Mouse (Mus musculus) limb, embryonic 14.5 days (tissue): ENCODE results near the gene R3hdm2. TPM values are rescaled to one million over a fixed set of nuclear protein-coding genes. Genes with fewer than 3 reads are reported as not detected.

Source experiments
- ATAC-seq: fragments of 200-750 bp; cut with Nextera tagmentation; 2 replicates; pipeline ENCODE4 v1.8.0; 2017; ENCODE audit warnings: low read depth, moderate number of reproducible peaks, moderate TSS enrichment; ENCODE audit not compliant: low FRiP score
- DNase-seq: peaks from one replicate; pipeline ENCODE4 v3.0.0-alpha.2; 2015; ENCODE audit warnings: low spot score
- H3K27ac ChIP-seq: fragments of 300-500 bp; sonication (generic); replicated peaks from 2 replicates; pipeline ENCODE4 v1.5.1; 2014; ENCODE audit warnings: low read depth, mild to moderate bottlenecking, low read length, moderate library complexity, mixed read lengths
- H3K27me3 ChIP-seq: fragments of 300-500 bp; sonication (generic); 2 replicates; pipeline ENCODE4 v1.6.1; 2014; ENCODE audit warnings: low read length, mixed read lengths; ENCODE audit not compliant: control insufficient read depth, insufficient read depth
- H3K36me3 ChIP-seq: fragments of 300-500 bp; sonication (generic); 2 replicates; pipeline ENCODE4 v1.6.1; 2014; ENCODE audit warnings: mild to moderate bottlenecking, low read length, moderate library complexity, mixed read lengths; ENCODE audit not compliant: control insufficient read depth, insufficient read depth
- H3K4me1 ChIP-seq: fragments of 300-500 bp; sonication (generic); 2 replicates; pipeline ENCODE4 v1.6.1; 2014; ENCODE audit warnings: antibody characterized with exemption, low read length, mixed read lengths; ENCODE audit not compliant: control insufficient read depth, insufficient read depth
- H3K4me2 ChIP-seq: fragments of 300-500 bp; sonication (generic); replicated peaks from 2 replicates; pipeline ENCODE4 v1.6.1; 2014; ENCODE audit warnings: low read depth, mild to moderate bottlenecking, low read length, moderate library complexity; ENCODE audit not compliant: severe bottlenecking
- H3K4me3 ChIP-seq: fragments of 300-500 bp; sonication (generic); replicated peaks from 2 replicates; pipeline ENCODE4 v1.5.1; 2014; ENCODE audit warnings: low read length
- H3K9ac ChIP-seq: fragments of 300-500 bp; sonication (generic); 2 replicates; pipeline ENCODE4 v1.6.1; 2014; ENCODE audit warnings: mild to moderate bottlenecking, low read depth, low read length, moderate library complexity; ENCODE audit not compliant: severe bottlenecking
- H3K9me3 ChIP-seq: fragments of 300-500 bp; sonication (generic); 2 replicates; pipeline ENCODE4 v1.6.1; 2016; ENCODE audit warnings: low read length; ENCODE audit not compliant: control insufficient read depth
- POLR2A ChIP-seq: fragments of 200-500 bp; IDR thresholded peaks from 2 replicates; pipeline ENCODE4 v1.8.0; 2012; ENCODE audit warnings: inconsistent platforms, mild to moderate bottlenecking, moderate library complexity, borderline replicate concordance; ENCODE audit not compliant: insufficient read depth, insufficient read length; ENCODE audit errors: extremely low read depth
- WGBS: fragments of 180-500 bp; shearing (Covaris S2); extraction: QIAGEN DNeasy Blood & Tissue Kit; methylation state at CpG from one replicate; pipeline ENCODE4 v1.1.7; 2014; 5-methylcytosine and 5-hydroxymethylcytosine counted together
- polyA plus RNA-seq, 2 experiments: library from polyadenylated mRNA; depleted of rRNA in 1 of 2; stranded (reverse) in 1 of 2; unstranded in 1 of 2; fragments of >200 nt; fragmentation: Nextera tagmentation in 1 of 2; extraction: Ambion mirVana in 1 of 2; gene quantifications; 2 replicates each; pipeline versions ENCODE4 v1.2.1 to v1.2.3; 2012 to 2014

R3hdm2 gene
- polyA plus RNA-seq, 2 experiments, result 38.3 to 58.0 TPM

DNA sequence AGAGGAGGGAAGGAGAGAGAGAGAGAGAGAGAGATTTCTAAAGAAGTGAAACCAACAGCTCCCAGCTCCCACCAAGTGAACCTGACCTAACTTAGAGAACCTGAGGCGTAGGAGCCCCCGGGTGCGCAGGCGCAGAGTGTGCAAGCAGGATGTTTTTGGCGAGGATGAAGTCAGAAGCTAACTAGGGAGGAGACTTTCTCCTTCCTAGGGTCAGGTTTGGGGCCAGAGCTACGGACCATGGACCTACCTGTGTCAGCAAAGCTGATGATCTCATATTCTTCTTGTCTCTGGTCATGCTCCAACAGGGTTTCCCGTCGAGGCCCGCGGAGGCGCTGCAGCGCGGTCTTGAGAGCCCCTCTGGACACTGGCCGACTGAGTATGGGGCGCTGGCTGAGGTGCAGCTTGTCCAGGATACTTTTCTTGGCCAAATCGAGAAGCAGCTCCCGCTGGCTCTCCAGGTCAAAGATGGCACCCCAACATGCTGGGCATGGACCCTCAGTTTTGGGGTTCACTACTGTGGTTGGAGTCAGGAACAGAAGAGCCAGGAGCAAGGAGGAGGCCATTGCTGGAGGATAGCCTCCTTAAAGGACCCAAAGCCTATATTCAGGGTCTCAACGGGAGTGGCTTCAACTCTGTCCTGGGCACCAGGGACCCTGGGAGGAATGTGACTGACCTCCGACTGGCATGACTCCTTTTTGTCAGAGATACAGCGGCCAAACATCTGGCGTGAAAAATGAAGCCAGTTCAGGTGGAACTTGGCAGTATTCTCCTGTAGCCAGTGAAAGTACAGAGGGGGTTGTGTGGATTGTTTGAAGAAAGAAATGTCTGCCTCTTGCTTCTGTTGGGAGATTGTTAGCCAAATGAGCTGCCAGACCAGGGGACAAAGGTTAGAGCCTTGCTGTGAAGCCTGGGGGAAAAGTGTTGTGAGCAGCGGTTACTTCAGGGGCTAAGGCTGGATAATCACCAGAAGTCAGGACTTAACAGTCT is 10.0 kb upstream of the R3hdm2 start, which contains the start of gene Inhbc:
Inhbc (minus strand) TSS at position 598 of the 987 bp plus-strand sequence.
- DNase-seq (no peak), ATAC-seq (no peak)
- Histone ChIP-seq H3K36me3 (no peaks in the 10 kb centered on the region), H3K9me3 (no peaks in the 10 kb centered on the region), H3K9ac (no peak within 1 kb of the TSS), H3K4me2 (no peak within 1 kb of the TSS), H3K4me3 (no peak within 1 kb of the TSS), H3K4me1 (no peaks in the 10 kb centered on the region), H3K27ac (no peak within 1 kb of the TSS), H3K27me3 (no peaks in the 10 kb centered on the region)
- TF ChIP-seq POLR2A, result no peak
- 74% methylated on average over 22 of the region's 22 CpGs for WGBS

DNA sequence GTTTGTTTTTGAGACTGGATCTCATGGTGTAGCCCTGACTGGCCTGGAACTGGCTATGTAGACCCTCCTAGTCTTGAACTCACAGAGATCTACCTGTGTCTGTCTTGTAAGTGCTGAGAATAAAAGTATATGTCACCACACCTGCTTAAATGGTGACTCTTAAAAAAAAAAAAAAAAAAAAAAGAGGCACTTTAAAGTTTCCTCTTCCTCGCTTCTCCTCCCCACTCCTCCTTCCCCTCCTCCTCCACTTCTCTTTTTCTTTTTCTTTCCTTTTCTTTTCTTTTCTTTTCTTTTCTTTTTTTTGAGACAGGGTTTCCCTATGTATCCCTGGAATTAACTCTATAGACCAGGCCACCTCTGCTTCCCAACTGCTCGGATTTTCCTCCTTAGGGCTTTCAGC is 9.1 kb upstream of the R3hdm2 start:
- no peaks in the 10 kb centered on the region for H3K4me1 ChIP-seq
- H3K27me3 ChIP-seq, result no peaks in the 10 kb centered on the region
- TF ChIP-seq POLR2A, result no peak
- no peaks in the 10 kb centered on the region for H3K9me3 ChIP-seq
- H3K9ac ChIP-seq, result no peak overlapping the region
- DNase-seq (no peak), ATAC-seq (no peak)
- H3K4me3 ChIP-seq, result no peak overlapping the region
- WGBS, result 81% methylated on average over 2 of the region's 2 CpGs
- no peak overlapping the region for H3K4me2 ChIP-seq
- H3K27ac ChIP-seq, result no peak overlapping the region
- no peaks in the 10 kb centered on the region for H3K36me3 ChIP-seq

DNA sequence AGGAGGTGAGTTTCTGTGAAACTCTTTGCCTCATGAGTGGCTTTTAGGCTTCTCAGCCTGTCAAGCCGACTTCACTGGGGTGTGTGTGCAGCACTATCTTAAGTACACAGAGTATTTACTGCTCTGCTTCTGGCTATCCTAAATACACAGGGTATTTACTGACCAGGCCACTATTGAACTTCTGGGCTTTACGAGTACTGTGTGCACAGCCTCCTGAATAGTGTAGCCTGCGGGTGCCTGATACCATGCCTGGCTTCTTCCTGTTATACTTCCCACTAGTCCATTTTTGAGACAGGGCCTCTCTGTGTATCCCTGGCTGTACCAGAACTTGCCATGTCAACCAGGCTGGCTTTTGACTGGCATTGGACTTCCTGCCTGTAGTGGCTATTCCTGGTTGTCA is 2.4 kb upstream of the R3hdm2 start:
- Histone ChIP-seq H3K36me3 (no peaks in the 10 kb centered on the region), H3K4me1 (peaks cover 9% of the 10 kb centered on the region), H3K9ac (no peak overlapping the region), H3K4me3 (no peak overlapping the region), H3K27me3 (no peaks in the 10 kb centered on the region), H3K4me2 (no peak overlapping the region), H3K9me3 (no peaks in the 10 kb centered on the region), H3K27ac (no peak overlapping the region)
- DNase-seq, result no peak
- no peak for ATAC-seq
- 63% methylated on average over 3 of the region's 3 CpGs for WGBS
- TF ChIP-seq POLR2A, result no peak

DNA sequence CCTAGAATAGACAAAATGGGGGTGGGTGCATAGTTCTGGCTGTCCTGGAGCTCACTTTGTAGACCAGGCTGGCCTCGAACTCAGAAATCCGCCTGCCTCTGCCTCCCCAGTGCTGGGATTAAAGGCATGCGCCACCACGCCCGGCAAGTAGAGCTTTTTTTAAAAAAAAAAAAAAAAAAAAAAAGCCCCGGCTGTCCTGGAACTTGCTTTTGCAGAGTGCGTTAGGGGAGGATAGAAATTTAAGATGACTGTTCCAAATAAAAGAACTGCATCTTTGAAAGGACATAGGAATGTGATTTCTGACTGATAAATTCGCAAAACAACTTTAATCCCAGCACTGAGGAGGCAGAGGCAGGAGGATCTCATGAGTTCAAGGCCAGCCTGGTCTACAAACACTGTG is 473 bp upstream of the R3hdm2 start:
- Histone ChIP-seq H3K27ac (peak overlapping the region; percentile 96), H3K4me2 (peak overlapping the region; percentile 54), H3K4me1 (peaks cover 9% of the 10 kb centered on the region), H3K4me3 (peak overlapping the region; percentile 73), H3K9me3 (no peaks in the 10 kb centered on the region), H3K36me3 (no peaks in the 10 kb centered on the region), H3K9ac (peak overlapping the region; percentile 88; the same call in 1 of the 2 replicates), H3K27me3 (no peaks in the 10 kb centered on the region)
- ATAC-seq (no peak), DNase-seq (no peak)
- 86% methylated on average over 8 of the region's 8 CpGs for WGBS
- no peak for TF ChIP-seq POLR2A

DNA sequence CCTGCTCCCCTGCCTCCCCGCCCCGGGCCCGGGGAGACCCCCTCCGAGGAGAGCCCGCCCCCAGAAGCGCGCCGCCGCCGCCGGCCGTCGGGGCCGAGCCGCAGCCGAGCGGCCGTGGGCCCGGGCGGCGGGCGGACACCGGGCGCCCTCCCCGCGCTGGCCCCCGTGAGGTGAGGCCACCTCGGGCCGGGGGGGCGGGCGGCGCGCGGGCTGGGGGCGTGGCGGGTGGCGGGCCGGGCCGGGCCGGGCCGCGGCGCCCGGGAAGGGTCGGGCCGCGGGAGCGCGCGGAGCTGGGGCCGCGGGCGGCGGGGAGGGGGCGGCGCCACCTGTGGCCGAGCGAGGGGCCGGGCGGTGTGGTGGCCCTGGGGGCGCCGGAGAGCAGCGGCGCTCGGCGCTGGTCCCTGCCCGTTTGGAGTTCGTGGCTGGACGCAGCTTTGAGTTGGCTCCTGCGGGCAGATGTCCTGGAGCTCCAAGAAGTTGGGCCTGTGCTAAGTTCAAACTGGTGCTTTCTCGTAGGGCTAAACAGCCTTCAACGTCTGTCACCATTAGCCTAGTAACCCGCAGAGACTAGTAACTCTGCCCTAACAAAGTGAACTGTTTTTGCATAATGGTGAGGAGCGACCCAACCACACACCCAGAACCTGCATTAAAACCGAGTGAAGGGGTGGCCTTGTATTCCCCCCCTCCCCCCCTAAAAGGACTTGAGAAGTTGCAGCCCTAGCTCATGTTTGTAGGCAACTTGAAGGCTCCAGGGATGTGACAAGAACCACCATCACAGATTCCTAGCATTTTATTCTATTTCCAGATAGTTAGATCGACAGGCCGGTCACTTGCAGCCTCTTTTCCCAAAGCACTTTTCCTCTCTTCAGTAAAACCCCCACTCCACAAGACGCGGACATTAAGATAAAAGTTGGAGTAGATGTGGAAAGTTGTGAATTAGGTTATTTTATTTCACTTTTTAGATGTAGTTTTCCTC is 928 bp downstream of the R3hdm2 start:
- under 1% methylated on average over 24 of the region's 79 CpGs for WGBS
- peak overlapping the region; percentile 96 for H3K27ac ChIP-seq
- DNase-seq (peak; percentile 65), ATAC-seq (peak; percentile 83)
- peak overlapping the region; percentile 88 for H3K9ac ChIP-seq
- peak overlapping the region; percentile 62 for H3K4me2 ChIP-seq
- H3K4me1 ChIP-seq, result peaks cover 9% of the 10 kb centered on the region
- H3K4me3 ChIP-seq, result peak overlapping the region; percentile 73
- no peaks in the 10 kb centered on the region for H3K9me3 ChIP-seq
- TF ChIP-seq POLR2A, result peak; percentile 51; the same call in 1 of the 2 replicates
- no peaks in the 10 kb centered on the region for H3K27me3 ChIP-seq
- no peaks in the 10 kb centered on the region for H3K36me3 ChIP-seq
